Mouse (Mus musculus): ENCODE measurements at regions not wholly inside any gene's neighbourhood (a gene's known extent, or its start where the extent isn't known, plus 50 kb on each side); places are given as distances from the start of the nearest gene placed in this dataset.
A peak's percentile ranks its signal among the peaks of the same experiment; 100 is the strongest.

DNA sequence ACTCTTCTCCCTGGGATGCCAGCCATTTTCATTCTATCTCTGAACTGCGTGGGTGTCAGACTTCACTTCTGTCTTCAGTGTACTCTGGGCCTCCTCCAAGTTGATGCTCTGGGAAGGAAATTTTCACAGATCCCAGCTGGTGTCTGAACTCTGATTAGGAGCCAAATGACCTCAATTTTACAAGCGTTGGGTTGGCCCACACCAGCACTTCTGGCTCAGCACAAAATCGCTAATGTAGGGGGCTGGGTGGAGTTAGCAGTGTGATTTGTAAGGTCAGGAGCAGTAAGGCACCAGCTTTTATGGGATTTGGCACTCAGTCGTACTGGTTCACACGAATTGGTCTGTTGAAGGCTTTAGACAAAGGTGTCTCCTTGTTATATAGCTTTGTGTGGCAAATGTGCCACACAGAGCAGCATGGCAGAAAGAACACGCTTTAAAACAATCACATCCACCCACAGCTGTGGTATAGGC, 576.3 kb upstream of the Kdm8 start:
- peak; percentile 14 for DNase-seq

DNA sequence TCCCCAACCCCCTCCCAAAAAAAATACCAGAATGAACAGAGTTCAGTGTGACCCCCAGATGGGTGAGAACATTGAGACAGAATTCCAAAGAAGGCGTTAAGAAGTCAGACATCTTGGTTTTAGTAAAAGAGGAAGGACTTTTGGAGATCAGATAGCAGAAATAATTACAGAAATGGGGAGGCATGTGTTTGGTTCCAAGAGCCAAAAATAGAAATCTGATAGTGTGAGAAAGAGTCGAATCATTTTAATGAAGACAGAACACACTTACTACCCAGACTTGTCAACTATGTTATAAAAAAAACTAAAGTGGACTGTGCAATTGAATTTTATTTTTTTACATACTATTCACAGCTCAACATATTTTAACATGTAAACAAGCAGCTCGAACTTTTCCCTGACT, 575.9 kb upstream of the Kdm8 start:
- DNase-seq, result no peak

GRCm38 (mm10) chr7:124880771-124881170, 563.7 kb upstream of the Kdm8 start:
- DNase-seq, result no peak

- DNase-seq, result no peak
Observed at GRCm38 (mm10) chr7:124907233-124907632, 537.2 kb upstream of the Kdm8 start.

GRCm38 (mm10) chr7:124907662-124908296, 536.7 kb upstream of the Kdm8 start:
- no peak for DNase-seq

- no peak for DNase-seq
Observed at GRCm38 (mm10) chr7:124914061-124914460, 530.4 kb upstream of the Kdm8 start.

DNA sequence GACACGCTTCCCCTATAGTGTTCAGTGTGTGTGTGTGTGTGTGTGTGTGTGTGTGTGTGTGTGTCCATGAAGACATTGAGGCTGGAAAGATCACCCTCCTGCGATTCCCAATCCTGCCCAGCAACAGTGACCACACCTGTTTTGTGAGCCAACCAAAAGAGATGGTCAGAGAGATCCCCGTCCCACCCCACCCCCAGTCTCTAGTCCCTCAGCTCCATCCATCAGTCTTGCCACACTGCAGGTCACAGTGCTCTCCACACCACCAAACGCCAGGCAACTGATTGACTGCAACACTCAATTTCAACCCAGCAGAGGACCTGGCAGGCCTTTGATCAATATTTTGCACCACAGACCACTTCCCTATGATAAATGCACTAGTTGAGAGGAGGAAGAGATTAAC, 530.0 kb upstream of the Kdm8 start:
- DNase-seq, result no peak

GRCm38 (mm10) chr7:124914972-124915371, 529.5 kb upstream of the Kdm8 start:
- no peak for DNase-seq

DNA sequence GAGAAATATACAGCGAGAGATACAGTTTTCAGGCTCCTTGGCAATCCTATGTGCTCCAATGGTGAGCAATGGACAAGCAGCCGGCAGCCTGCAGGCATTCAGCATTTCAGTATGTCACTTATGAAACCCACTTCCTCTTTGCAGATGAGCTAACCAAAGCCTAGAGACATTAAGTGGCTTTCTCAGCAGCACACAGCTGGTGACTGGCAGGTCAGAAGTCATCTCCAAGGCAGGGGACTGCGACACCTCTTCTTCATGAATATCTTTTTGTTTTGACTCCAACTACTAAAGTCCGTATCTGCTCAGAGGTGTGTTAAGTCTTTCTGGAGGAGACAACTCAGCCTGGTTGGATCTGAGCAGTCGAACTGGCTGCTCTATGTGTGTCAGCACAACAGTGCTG, 528.8 kb upstream of the Kdm8 start:
- no peak for DNase-seq

DNA sequence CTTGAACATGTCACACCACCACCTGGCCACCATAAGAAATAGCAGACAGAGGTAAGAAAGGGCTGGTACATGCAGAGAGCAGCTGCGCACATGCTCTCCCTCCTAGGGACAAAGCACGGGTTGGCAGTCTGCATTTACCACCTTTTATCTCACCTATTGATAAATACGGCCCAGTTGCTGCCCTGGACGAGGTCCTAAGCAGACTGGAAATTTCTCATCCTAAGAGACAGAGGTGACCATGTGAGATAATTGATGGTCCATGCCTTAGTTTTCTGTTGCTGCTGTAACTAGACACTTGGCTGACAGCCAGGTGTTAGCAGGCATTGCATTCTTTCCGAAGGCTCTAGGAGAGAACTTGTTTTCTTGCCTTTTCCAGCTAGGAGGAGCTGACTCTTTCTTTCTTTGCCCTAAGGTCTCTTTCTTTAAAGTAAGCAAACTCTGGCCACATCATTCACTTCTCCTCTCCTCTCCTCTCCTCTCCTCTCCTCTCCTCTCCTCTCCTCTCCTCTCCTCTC, 526.8 kb upstream of the Kdm8 start:
- no peak for DNase-seq

DNA sequence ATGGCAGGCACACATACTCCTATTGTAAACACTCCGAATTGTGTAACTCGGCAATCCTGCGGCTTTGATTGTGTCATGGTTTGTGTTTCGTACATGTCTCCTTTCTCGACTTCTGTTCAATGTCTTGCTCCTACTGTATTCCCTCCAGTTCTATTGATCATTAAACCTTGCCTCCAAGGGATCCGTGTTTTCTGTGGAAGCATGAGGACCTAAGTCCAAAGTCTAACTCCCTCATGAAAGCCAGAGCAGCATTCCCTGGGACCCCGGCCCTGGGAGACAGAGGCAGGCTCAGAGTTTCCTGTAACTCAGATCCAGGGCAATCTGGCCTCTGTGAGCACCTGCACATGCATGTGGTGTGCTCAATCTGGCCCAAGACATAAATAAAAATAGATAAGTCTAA, 521.7 kb upstream of the Kdm8 start:
- no peak for DNase-seq

DNA sequence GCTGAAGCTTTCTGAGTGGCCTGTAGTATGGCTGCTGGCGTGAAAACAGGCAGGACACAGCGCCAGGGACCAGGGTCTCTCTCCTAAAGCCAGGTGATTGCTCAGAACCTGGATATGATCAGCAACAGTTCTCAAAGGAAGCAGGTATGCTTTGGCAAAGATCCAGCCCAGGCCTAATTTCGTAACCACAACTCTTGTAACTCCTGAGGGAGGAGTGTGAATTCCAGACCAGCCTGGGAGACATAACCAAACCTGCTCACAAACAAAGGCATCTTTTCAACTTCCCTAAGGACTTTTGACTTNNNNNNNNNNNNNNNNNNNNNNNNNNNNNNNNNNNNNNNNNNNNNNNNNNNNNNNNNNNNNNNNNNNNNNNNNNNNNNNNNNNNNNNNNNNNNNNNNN, 510.9 kb upstream of the Kdm8 start:
- DNase-seq, result no peak

- no peak for DNase-seq
Observed at GRCm38 (mm10) chr7:124939357-124939756, 505.1 kb upstream of the Kdm8 start.

DNA sequence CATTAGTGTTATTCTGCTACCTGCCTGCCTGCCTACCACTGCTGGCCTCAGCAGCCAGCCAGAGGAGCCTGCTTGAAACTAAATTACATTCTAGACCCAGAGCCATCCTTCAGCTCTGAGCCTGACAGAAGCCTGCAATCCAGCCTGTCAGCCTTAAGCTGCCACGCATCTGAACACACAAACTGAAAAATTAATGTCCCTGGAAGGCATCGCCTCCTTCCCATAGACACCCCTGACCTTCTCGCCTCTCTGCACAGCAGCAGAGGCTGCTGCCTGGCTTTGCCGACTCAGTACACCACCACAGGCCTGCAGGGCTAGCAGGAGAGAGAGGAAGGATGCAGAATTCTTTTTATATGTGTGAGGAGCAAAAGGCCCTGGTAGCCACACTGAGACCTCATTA, 502.9 kb upstream of the Kdm8 start:
- DNase-seq, result no peak

DNA sequence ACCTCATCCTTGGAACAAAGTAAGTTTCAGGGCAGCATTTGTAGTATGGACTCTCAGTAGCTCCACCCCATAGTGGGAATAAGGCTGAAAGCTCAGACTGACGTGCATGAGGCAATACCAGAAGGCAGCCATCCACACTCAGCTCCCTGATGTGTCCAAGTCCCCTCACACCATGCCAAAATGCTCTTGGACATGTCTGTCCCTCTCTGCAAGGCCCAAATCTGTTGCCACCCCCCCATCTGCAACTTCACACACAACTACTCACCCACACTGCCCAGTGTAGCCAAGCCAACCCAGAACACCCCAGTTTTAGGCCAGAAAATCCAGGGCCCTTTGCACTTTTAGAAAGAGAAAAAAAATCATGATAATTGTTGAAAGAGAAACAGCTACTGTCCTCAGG, 498.1 kb upstream of the Kdm8 start:
- no peak for DNase-seq

DNA sequence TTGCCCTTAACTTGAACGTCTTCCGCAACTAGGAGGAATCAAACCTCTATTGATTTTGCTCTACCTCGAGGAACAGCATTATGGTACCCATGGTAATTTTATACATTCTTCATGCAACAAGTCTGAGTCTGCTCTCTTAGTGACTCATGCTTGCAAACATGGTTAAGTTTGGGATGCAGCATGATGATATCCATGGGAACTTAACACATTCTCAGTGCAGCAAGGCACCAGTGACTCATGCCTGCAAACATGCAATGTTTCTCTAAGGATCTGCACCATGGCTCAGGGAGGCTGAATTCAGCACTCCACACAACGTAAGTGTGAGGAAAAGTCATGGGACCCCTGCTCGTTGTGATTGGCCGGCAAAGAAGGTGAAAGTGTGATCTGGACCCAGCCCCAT, 487.1 kb upstream of the Kdm8 start:
- DNase-seq, result no peak

DNA sequence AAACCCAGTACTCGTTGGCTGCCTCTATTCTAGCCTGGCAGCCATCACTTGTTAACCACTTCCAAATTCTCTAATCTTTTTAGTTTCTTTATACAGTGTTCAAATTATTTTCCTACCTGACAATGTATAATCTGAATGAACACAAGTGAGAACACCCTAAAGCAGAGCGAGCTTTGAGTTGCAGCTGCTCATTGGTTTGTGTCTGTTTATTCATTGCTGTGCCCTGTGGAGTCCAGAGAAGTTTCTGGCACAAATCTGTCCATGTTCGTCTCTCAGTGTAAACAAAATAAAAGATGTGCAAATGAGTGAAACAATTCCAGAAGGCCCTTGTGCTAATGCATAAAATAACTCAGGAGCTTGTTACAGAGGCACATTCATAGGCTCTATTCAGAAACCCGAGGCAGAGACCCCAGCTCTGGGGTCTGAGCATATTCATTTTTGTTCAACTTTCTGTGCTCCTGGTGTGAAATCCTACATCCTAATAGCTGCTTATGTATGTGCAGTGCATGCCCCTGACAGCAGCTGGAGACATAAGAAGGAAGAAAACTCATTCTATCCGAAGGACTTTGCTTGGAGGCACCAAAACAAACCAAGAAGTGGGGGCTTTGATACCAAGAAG, 469.5 kb upstream of the Kdm8 start:
- DNase-seq, result no peak

GRCm38 (mm10) chr7:124989456-124989855, 455.0 kb upstream of the Kdm8 start:
- no peak for DNase-seq

DNA sequence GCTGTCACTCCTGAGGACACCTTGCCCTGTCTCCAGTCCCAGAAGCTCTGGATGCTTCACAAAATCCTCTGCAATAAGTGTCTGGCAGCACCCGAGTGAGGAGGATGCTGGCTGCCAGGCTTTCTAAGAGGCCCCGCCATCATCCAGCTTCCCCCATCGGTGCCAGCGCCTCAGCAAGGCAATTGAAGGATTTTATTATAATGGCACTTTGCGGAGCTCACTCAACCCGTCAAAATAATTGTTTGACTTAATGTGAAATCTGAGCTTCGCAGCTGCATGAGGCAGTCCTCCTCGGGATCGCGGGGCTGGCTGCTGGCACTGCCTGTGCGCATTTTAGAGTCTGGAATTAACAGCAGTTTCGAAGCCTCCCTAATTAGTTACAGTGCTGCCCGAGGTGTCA, 453.8 kb upstream of the Kdm8 start:
- no peak for DNase-seq

DNA sequence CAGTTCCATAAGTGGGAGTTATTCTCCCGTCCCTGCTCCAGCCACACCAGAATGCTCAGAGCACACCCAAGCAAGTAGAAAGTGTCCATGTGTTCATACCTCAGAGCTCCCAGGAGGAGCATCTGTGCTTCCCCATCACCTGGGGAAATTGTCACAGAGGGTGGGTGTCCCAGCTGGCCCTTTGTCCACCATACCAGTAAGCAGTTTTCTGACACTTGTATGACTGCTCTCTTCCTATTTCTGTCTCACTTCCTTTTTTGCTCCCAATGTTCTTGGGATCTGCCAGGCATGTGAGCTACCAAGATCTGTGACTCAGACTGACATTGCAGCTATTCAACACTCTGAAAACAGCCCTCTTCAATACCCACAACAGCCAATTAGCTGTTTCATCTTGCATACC, 447.9 kb upstream of the Kdm8 start:
- DNase-seq, result no peak

- DNase-seq, result no peak
Observed at GRCm38 (mm10) chr7:125000669-125001068, 443.8 kb upstream of the Kdm8 start.

DNA sequence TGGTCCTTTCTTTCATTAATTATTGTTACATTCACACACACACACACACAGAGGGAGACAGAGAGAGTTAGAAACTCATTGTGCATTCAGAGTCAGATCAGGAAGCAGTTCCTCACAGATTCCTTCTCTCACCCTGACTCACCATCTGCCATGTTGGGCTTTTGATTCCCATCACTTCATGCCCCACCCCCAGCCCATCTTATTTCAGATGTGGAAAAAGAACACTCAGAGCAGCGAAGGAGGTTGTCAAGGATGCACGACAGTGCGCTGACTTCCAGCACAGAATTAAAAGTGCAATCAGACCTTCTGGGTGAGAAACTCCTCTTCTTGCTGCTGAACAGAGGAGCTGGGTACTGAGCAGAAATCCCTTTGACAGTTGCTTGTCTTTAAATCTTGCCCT, 438.8 kb upstream of the Kdm8 start:
- no peak for DNase-seq

GRCm38 (mm10) chr7:125019259-125019658, 425.2 kb upstream of the Kdm8 start:
- no peak for DNase-seq

DNA sequence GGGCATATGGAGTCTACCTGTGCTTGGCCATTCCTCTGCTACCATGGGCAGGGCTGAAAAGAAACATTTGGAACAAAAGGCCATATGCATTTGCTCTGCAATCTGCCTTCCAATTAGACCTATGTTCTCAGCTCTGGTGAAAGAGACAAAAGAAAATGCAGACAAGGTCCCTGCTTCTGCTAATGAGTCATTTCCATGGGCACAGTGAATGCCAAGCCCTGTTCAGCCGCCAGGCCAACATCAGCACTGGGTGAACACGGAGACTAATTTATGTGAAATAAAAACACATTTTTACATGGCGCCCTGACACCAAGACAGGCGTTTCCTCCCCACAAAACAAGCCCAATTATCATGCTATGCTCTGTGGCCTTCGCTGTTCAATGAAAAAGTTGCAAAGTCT, 419.5 kb upstream of the Kdm8 start:
- no peak for DNase-seq

GRCm38 (mm10) chr7:125033778-125034177, 410.7 kb upstream of the Kdm8 start:
- DNase-seq, result no peak

Data from cerebellum, adult 11 months (tissue).